Mouse (Mus musculus): ENCODE results near the gene Dbnl. TPM values are rescaled to one million over a fixed set of nuclear protein-coding genes. Genes with fewer than 3 reads are reported as not detected.
A peak's percentile ranks its signal among the peaks of the same experiment; 100 is the strongest.

The Dbnl gene
- polyA plus RNA-seq, 1 experiment: 71.0 TPM

GRCm38 (mm10) chr11:5789754-5790333 lies 1.6 kb downstream of the Dbnl start:
- Histone ChIP-seq H3K27me3 (ENCODE audit: control insufficient read depth, insufficient read depth, insufficient read length) (no peaks in the 10 kb centered on the region), H3K36me3 (ENCODE audit: control insufficient read depth, insufficient read depth) (peaks cover 3% of the 10 kb centered on the region), H3K79me2 (ENCODE audit: control insufficient read depth, insufficient read depth) (peaks cover 13% of the 10 kb centered on the region), H3K4me3 (peak overlapping the region; percentile 97), H3K4me2 (ENCODE audit: low read depth) (peak overlapping the region; percentile 95), H3ac (ENCODE audit: control insufficient read depth, insufficient read length) (no peak overlapping the region)
- TF ChIP-seq TCF3 (IDR thresholded peaks at IDR 0.05; ENCODE audit: insufficient read length, low read depth) (no peak), CEBPB (IDR thresholded peaks at IDR 0.05; ENCODE audit: insufficient read depth, poor library complexity, severe bottlenecking) (no peak), MAX (IDR thresholded peaks at IDR 0.05; ENCODE audit: low read depth) (no peak), TCF12 (IDR thresholded peaks at IDR 0.05; ENCODE audit: insufficient read depth, poor library complexity, severe bottlenecking) (no peak), USF1 (IDR thresholded peaks at IDR 0.05; ENCODE audit: low read depth) (no peak)

GRCm38 (mm10) chr11:5790431-5790830 lies 2.1 kb downstream of the Dbnl start:
- H3K4me3 ChIP-seq: no peak overlapping the region
- H3K27me3 ChIP-seq (ENCODE audit: control insufficient read depth, insufficient read depth, insufficient read length): no peaks in the 10 kb centered on the region
- H3K36me3 ChIP-seq (ENCODE audit: control insufficient read depth, insufficient read depth): peaks cover 3% of the 10 kb centered on the region
- no peak overlapping the region for H3K4me2 ChIP-seq (ENCODE audit: low read depth)
- peaks cover 13% of the 10 kb centered on the region for H3K79me2 ChIP-seq (ENCODE audit: control insufficient read depth, insufficient read depth)
- TF ChIP-seq POLR2A (IDR thresholded peaks at IDR 0.05; ENCODE audit: insufficient read length, low read depth) (no peak), REST (IDR thresholded peaks at IDR 0.05; ENCODE audit: insufficient read depth, insufficient read length) (no peak), E2F4 (IDR thresholded peaks at IDR 0.05; ENCODE audit: insufficient read depth) (no peak), TCF3 (IDR thresholded peaks at IDR 0.05; ENCODE audit: insufficient read length, low read depth) (no peak), USF1 (IDR thresholded peaks at IDR 0.05; ENCODE audit: low read depth) (no peak), MYOD1 (IDR thresholded peaks at IDR 0.05; ENCODE audit: control insufficient read depth in 1 of 3, insufficient read length in 2 of 3, low read depth in 2 of 3) (no peak), MAX (IDR thresholded peaks at IDR 0.05; ENCODE audit: low read depth) (no peak), SRF (IDR thresholded peaks at IDR 0.05; ENCODE audit: control insufficient read depth, insufficient read length, low read depth) (no peak), POLR2AphosphoS2 (IDR thresholded peaks at IDR 0.05; ENCODE audit: insufficient read length, low read depth) (no peak), CEBPB (IDR thresholded peaks at IDR 0.05; ENCODE audit: insufficient read depth, poor library complexity, severe bottlenecking) (no peak), MYOG (IDR thresholded peaks at IDR 0.05; ENCODE audit: control insufficient read depth in 1 of 3, insufficient read depth in 1 of 3, insufficient read length in 2 of 3, low read depth in 2 of 3) (no peak), TCF12 (IDR thresholded peaks at IDR 0.05; ENCODE audit: insufficient read depth, poor library complexity, severe bottlenecking) (no peak)
- H3ac ChIP-seq (ENCODE audit: control insufficient read depth, insufficient read length): no peak overlapping the region

- Histone ChIP-seq H3K36me3 (ENCODE audit: control insufficient read depth, insufficient read depth) (peaks cover 20% of the 10 kb centered on the region), H3ac (ENCODE audit: control insufficient read depth, insufficient read length) (no peak overlapping the region), H3K4me3 (no peak overlapping the region), H3K4me2 (ENCODE audit: low read depth) (peak overlapping the region; percentile 59), H3K79me2 (ENCODE audit: control insufficient read depth, insufficient read depth) (peaks cover 3% of the 10 kb centered on the region), H3K27me3 (ENCODE audit: control insufficient read depth, insufficient read depth, insufficient read length) (no peaks in the 10 kb centered on the region)
- peak; percentile 54 for TF ChIP-seq USF1 (IDR thresholded peaks at IDR 0.05; ENCODE audit: low read depth)
- TF ChIP-seq POLR2AphosphoS2 (IDR thresholded peaks at IDR 0.05; ENCODE audit: insufficient read length, low read depth): no peak
Measured at GRCm38 (mm10) chr11:5795290-5795689, 7.0 kb downstream of the Dbnl start.

- Histone ChIP-seq H3K4me2 (ENCODE audit: low read depth) (peak overlapping the region; percentile 59), H3K36me3 (ENCODE audit: control insufficient read depth, insufficient read depth) (peaks cover 20% of the 10 kb centered on the region), H3K4me3 (no peak overlapping the region), H3ac (ENCODE audit: control insufficient read depth, insufficient read length) (no peak overlapping the region), H3K27me3 (ENCODE audit: control insufficient read depth, insufficient read depth, insufficient read length) (no peaks in the 10 kb centered on the region), H3K79me2 (ENCODE audit: control insufficient read depth, insufficient read depth) (no peaks in the 10 kb centered on the region)
- TF ChIP-seq CEBPB (IDR thresholded peaks at IDR 0.05; ENCODE audit: insufficient read depth, poor library complexity, severe bottlenecking) (no peak), MAX (IDR thresholded peaks at IDR 0.05; ENCODE audit: low read depth) (peak; percentile 86), TCF12 (IDR thresholded peaks at IDR 0.05; ENCODE audit: insufficient read depth, poor library complexity, severe bottlenecking) (no peak), MYOG (IDR thresholded peaks at IDR 0.05; ENCODE audit: control insufficient read depth in 1 of 3, insufficient read depth in 1 of 3, insufficient read length in 2 of 3, low read depth in 2 of 3) (peak; percentile 39 to 86 (median 72)), POLR2AphosphoS2 (IDR thresholded peaks at IDR 0.05; ENCODE audit: insufficient read length, low read depth) (no peak), E2F4 (IDR thresholded peaks at IDR 0.05; ENCODE audit: insufficient read depth) (no peak), MYOD1 (IDR thresholded peaks at IDR 0.05; ENCODE audit: control insufficient read depth in 1 of 3, insufficient read length in 2 of 3, low read depth in 2 of 3) (peak in 2 of 3 experiments; percentile 86 to 87), POLR2A (IDR thresholded peaks at IDR 0.05; ENCODE audit: insufficient read length, low read depth) (no peak), USF1 (IDR thresholded peaks at IDR 0.05; ENCODE audit: low read depth) (peak; percentile 98)
Measured at GRCm38 (mm10) chr11:5795706-5796105, 7.4 kb downstream of the Dbnl start.

- Histone ChIP-seq H3K27me3 (ENCODE audit: control insufficient read depth, insufficient read depth, insufficient read length) (no peaks in the 10 kb centered on the region), H3K4me2 (ENCODE audit: low read depth) (no peak overlapping the region), H3K36me3 (ENCODE audit: control insufficient read depth, insufficient read depth) (peaks cover 20% of the 10 kb centered on the region), H3K4me3 (no peak overlapping the region), H3ac (ENCODE audit: control insufficient read depth, insufficient read length) (no peak overlapping the region), H3K79me2 (ENCODE audit: control insufficient read depth, insufficient read depth) (no peaks in the 10 kb centered on the region)
- TF ChIP-seq TCF3 (IDR thresholded peaks at IDR 0.05; ENCODE audit: insufficient read length, low read depth): no peak
- no peak for TF ChIP-seq USF1 (IDR thresholded peaks at IDR 0.05; ENCODE audit: low read depth)
- no peak for TF ChIP-seq E2F4 (IDR thresholded peaks at IDR 0.05; ENCODE audit: insufficient read depth)
- no peak for TF ChIP-seq SRF (IDR thresholded peaks at IDR 0.05; ENCODE audit: control insufficient read depth, insufficient read length, low read depth)
- no peak for TF ChIP-seq REST (IDR thresholded peaks at IDR 0.05; ENCODE audit: insufficient read depth, insufficient read length)
- TF ChIP-seq POLR2A (IDR thresholded peaks at IDR 0.05; ENCODE audit: insufficient read length, low read depth): no peak
Measured at GRCm38 (mm10) chr11:5796939-5797338, 8.7 kb downstream of the Dbnl start.

Measured in myocyte (in vitro differentiated cells).